Mouse (Mus musculus): ENCODE data around the gene Card14. TPM values are rescaled to one million over a fixed set of nuclear protein-coding genes. Genes with fewer than 3 reads are reported as not detected.

The Card14 gene
- polyA plus RNA-seq (2012) = not detected in 2 replicates

DNA sequence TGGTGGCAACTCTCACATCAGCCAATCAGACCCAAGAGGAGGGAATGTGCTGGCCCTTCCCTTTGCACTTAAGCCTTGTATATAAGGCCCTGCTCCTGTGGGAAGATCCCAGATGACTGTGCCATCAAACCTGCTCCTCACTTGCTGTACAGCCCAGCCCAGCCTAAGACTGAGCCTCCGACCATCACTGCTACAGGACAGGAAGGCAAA, at the start of gene Card14:
Card14 (plus strand) TSS at position 111 of the 210 bp plus-strand sequence.
- TF ChIP-seq GATA1 (IDR thresholded peaks at IDR 0.05; ENCODE audit: low read length) = no peak

DNA sequence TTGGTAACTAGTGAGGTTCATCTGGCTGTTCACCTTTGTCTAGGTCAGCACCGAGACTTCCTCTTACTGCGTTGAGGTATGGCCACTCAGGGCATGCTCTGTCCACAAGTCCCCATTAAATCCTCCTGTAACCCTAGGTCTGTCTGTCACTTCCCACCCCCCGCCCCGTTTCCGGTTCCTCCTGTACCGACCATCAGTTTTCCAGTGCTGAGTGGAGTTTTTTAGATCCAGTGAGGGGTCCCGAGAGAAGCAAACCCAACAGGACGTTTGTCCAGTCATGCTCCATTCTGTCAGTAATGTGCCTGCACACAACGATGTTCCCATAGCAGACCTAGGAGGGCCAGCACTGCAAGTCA, 49.4 kb upstream of the Card14 start:
- TF ChIP-seq GATA1 (IDR thresholded peaks at IDR 0.05; ENCODE audit: low read length) = no peak

- TF ChIP-seq GATA1 (IDR thresholded peaks at IDR 0.05; ENCODE audit: low read length) = no peak
These were observed 48.8 kb upstream of the Card14 start for GRCm38 (mm10) chr11:119258572-119259322.

DNA sequence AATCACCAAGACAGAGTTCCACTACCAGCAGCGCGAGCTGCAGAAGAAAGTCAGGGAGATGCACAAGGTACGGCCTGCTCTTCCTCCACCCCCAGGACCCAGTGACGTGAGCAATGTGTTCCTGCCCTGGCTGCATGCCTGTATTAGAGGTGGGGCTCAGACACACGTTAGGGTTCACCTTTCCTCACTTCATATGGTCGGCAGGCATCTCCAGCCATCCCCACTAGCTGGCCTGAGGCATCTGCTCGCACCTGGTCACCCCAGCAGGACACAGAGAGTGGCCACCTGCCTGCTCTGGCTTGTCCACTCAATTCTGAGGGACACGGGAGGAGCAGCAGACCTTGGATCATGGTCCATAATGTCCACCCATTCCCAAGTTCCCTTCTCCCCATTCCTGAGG, 47.6 kb upstream of the Card14 start:
- no peak for TF ChIP-seq GATA1 (IDR thresholded peaks at IDR 0.05; ENCODE audit: low read length)

GRCm38 (mm10) chr11:119264413-119264812, 43.2 kb upstream of the Card14 start:
- no peak for TF ChIP-seq GATA1 (IDR thresholded peaks at IDR 0.05; ENCODE audit: low read length)

- TF ChIP-seq GATA1 (IDR thresholded peaks at IDR 0.05; ENCODE audit: low read length) = no peak
These were observed 41.8 kb upstream of the Card14 start for GRCm38 (mm10) chr11:119265811-119266210.

- no peak for TF ChIP-seq GATA1 (IDR thresholded peaks at IDR 0.05; ENCODE audit: low read length)
These were observed 40.3 kb upstream of the Card14 start for GRCm38 (mm10) chr11:119267241-119267674.

DNA sequence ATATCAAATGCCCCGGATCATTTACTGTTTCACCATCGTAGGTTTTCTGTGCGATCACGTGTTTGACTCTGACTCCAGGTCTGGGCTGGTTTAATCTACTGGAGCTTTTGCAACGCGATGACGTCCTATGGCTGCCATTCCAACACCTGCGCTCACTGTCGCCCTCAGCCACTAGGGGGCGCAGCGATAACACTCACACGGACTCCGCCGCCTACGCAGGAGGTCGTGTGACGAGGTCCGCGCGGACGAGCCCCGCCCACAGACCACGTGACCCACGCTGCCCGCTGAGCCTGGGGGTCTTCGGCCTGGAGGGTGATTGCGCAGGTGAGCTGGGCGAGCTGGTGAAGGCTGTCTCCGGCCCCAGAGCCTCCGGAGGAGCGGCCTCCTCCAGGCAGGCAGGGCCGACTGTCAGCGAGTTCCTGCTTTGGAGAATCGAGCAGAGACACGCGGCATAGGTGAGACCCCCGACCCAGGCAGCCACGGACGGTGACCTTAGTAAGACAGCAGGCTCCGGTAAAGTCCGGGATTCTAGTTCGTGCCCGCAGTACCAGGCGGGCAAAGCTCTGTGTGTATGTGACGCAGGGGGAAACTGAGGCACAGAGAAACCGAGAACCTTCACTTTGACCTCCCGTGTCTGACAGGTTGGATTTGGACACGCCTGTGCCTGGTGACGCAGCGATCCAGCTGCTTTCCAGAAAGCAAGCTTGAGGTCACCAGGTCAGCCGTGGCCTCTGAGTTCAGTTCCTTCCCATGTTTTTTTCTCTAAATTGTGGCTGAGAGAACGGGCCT, 39.6 kb upstream of the Card14 start, which contains the start of gene Gaa:
Gaa (plus strand) TSS at position 120 of the 789 bp plus-strand sequence.
- no peak for TF ChIP-seq GATA1 (IDR thresholded peaks at IDR 0.05; ENCODE audit: low read length)

DNA sequence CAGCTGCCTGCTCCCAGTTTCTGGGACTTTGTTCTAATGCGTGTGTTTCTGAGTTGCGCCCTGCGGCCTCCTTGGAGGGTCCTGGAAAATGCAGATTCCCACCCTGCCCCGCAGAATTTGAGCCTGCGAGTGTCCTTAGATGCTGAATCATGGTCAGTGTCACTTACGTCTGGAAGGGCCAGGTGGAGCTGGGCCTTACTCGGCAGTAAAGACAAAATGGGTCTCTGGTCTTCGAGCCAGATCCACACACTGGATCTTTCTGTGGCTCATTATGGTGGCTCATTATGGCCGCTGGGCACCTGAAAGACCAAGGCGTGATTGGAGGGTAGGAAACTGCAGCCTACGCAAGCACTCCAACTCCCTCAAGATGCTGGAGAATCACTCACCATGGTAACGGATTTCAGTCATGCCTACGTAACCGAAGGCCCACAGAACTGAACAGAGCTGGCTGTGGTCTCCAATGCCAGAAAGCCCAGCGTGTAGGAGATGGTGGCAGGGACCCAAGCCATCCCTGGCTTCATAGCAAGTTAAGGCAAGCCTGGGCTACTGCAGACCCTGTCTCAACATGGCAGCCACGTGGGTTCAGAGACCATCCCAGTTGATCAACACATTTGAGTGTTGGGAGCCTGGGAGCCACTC, 38.9 kb upstream of the Card14 start:
- no peak for TF ChIP-seq GATA1 (IDR thresholded peaks at IDR 0.05; ENCODE audit: low read length)

- no peak for TF ChIP-seq GATA1 (IDR thresholded peaks at IDR 0.05; ENCODE audit: low read length)
These were observed 34.2 kb upstream of the Card14 start for GRCm38 (mm10) chr11:119273186-119273930.

GRCm38 (mm10) chr11:119281030-119281429, 26.5 kb upstream of the Card14 start:
- no peak for TF ChIP-seq GATA1 (IDR thresholded peaks at IDR 0.05; ENCODE audit: low read length)

DNA sequence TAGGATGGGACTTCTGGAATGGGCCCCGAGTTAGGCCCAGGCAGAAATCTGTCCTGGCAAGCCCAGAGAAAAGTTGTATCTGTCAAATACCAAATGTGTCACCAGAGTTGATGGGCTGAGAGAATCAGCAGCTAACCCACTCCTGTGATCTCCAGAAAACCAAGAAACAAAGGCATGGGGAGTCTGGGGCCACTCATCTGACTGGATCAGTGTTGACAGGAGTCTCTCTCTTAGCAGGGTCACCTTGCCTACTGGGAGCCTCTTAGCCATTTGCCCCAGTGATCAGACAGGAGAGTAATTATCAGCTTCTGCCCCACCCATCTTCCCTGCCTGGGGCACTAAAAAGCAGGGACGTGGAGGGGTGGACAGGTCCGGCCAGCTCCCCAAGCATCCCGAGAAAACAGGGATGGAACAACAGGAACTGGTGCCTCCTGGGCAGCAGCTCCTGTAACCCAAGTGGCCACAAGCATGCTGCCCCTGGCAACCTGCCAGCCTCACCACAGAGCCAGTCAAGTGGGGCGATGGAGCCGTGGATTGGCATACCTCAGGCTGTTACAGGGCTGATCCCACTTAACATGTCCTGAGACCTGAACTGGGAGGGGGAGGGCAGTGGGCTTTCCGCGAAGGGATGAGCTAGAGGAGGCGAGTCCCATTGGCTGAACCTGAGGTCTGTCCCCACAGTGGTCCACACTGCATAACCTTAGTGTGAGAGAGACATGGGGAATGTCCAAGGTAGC, 21.6 kb upstream of the Card14 start:
- no peak for TF ChIP-seq GATA1 (IDR thresholded peaks at IDR 0.05; ENCODE audit: low read length)

GRCm38 (mm10) chr11:119287207-119287992, 20.2 kb upstream of the Card14 start:
- no peak for TF ChIP-seq GATA1 (IDR thresholded peaks at IDR 0.05; ENCODE audit: low read length)

GRCm38 (mm10) chr11:119297996-119298395, 9.6 kb upstream of the Card14 start:
- TF ChIP-seq GATA1 (IDR thresholded peaks at IDR 0.05; ENCODE audit: low read length) = no peak

Measured in G1E-ER4 (cell line).